In the genomic region with DNA sequence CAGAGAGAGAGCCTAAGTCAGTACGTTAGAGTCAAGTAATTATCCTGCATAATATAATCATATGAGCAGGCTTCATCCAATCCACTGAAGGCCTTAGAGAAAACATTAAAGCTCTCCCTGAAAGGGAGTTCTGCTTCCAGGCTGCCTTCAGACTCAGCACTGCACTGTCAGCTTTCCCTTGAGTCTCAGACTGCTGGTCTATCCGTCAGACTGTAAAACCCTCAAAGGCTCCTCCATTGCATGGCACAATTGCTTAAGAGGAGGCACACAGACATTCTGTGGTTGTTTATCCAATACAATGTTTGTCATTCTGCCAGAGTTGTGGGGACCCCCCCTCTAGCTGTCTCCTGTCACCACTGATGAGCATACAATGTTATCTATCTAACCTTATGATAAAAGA, we compare ENCODE assay signal across 18 mouse cellular contexts. TPM values are rescaled to one million over a fixed set of nuclear protein-coding genes. Genes with fewer than 3 reads are reported as not detected.
DNase-seq lines count a peak whose midpoint lies in the region; ATAC-seq and TF ChIP-seq lines count a peak whose summit lies in the region.
"Had no signal": no experiment of that assay in that cellular context is flagged by ENCODE, and none has a peak within 500 bp of the region (broad histone marks: within the 10 kb centered on the region; RNA-seq: fewer than 3 reads in every experiment).

No protein-coding gene starts in this region.

- no peaks in the 10 kb centered on the region for H3K36me3 ChIP-seq in heart, embryonic 13.5 days
- no peaks in the 10 kb centered on the region for H3K36me3 ChIP-seq in heart, embryonic 10.5 days
- no peaks in the 10 kb centered on the region for H3K36me3 ChIP-seq in midbrain, embryonic 14.5 days (ENCODE audit: control insufficient read depth, insufficient read depth, low read length)
- H3K36me3 ChIP-seq in midbrain, embryonic 16.5 days (ENCODE audit: control insufficient read depth, insufficient read depth, low read length), result no peaks in the 10 kb centered on the region
- H3K36me3 ChIP-seq: hindbrain, embryonic 10.5 days; liver, embryonic 12.5 days had no signal

- H3K27me3 ChIP-seq in heart, embryonic 13.5 days (replicated peaks), result no peaks in the 10 kb centered on the region
- no peaks in the 10 kb centered on the region for H3K27me3 ChIP-seq in heart, embryonic 10.5 days (ENCODE audit: insufficient read depth, poor library complexity, severe bottlenecking)
- no peaks in the 10 kb centered on the region for H3K27me3 ChIP-seq in midbrain, embryonic 14.5 days (ENCODE audit: control insufficient read depth, insufficient read depth, low read length)
- no peaks in the 10 kb centered on the region for H3K27me3 ChIP-seq in midbrain, embryonic 16.5 days (ENCODE audit: control insufficient read depth, insufficient read depth, low read depth, low read length)
- H3K27me3 ChIP-seq: liver, embryonic 12.5 days had no signal

- H3K4me2 ChIP-seq in heart, embryonic 13.5 days, result no peak overlapping the region
- no peak overlapping the region for H3K4me2 ChIP-seq in midbrain, embryonic 14.5 days (ENCODE audit: low read length)
- H3K4me2 ChIP-seq in midbrain, embryonic 16.5 days (ENCODE audit: low read length), result no peak overlapping the region
- H3K4me2 ChIP-seq: liver, embryonic 12.5 days had no signal

- H3K27ac ChIP-seq in heart, embryonic 13.5 days (replicated peaks), result peak overlapping the region; percentile 33; the same call in 1 of the 2 replicates
- no peak overlapping the region for H3K27ac ChIP-seq in heart, embryonic 10.5 days
- H3K27ac ChIP-seq in layer of hippocampus, adult 2 months, result 0 out of 2 replicates have a peak overlapping the region, but pooled peaks have one; percentile 6
- H3K27ac ChIP-seq in midbrain, embryonic 14.5 days (replicated peaks; ENCODE audit: low read depth, low read length), result no peak overlapping the region
- H3K27ac ChIP-seq in midbrain, embryonic 16.5 days (ENCODE audit: low read length), result no peak overlapping the region
- H3K27ac ChIP-seq: gastrocnemius, adult 2 months; hindbrain, embryonic 10.5 days; hindbrain, postnatal 0 days; liver, embryonic 12.5 days had no signal

- no peak for TF ChIP-seq CTCF in layer of hippocampus, adult 2 months (conservative IDR thresholded peaks at IDR 0.05)

- H3K9ac ChIP-seq in heart, embryonic 13.5 days, result no peak overlapping the region
- no peak overlapping the region for H3K9ac ChIP-seq in midbrain, embryonic 14.5 days (replicated peaks; ENCODE audit: low read length)
- no peak overlapping the region for H3K9ac ChIP-seq in midbrain, embryonic 16.5 days (ENCODE audit: low read depth, low read length)
- H3K9ac ChIP-seq: forebrain, postnatal 0 days; liver, embryonic 12.5 days had no signal

- WGBS in heart, embryonic 13.5 days, result 40% methylated on average over 2 of the region's 2 CpGs
- WGBS in heart, embryonic 10.5 days, result 51% methylated on average over 2 of the region's 2 CpGs
- 29% methylated on average over 2 of the region's 2 CpGs for WGBS in midbrain, embryonic 14.5 days
- WGBS in midbrain, embryonic 16.5 days, result 22% methylated on average over 2 of the region's 2 CpGs

- H3K4me3 ChIP-seq in heart, embryonic 13.5 days, result no peak overlapping the region
- no peak overlapping the region for H3K4me3 ChIP-seq in heart, embryonic 10.5 days
- no peak overlapping the region for H3K4me3 ChIP-seq in layer of hippocampus, adult 2 months
- no peak overlapping the region for H3K4me3 ChIP-seq in midbrain, embryonic 14.5 days (replicated peaks; ENCODE audit: low read depth, low read length)
- no peak overlapping the region for H3K4me3 ChIP-seq in midbrain, embryonic 16.5 days (ENCODE audit: low read depth, low read length)
- H3K4me3 ChIP-seq: gastrocnemius, adult 2 months; hindbrain, embryonic 10.5 days; liver, embryonic 12.5 days; myocyte had no signal

- no peak for DNase-seq in heart, embryonic 10.5 days (ENCODE audit: low spot score)
- no peak for DNase-seq in layer of hippocampus, adult 2 months (ENCODE audit: low spot score in 2 of 2)
- DNase-seq in layer of hippocampus, adult 9-10 months (ENCODE audit: low spot score), result no peak
- DNase-seq in midbrain, embryonic 14.5 days, result peak; percentile 45
- DNase-seq: cerebellum, adult 9-10 months; forebrain, postnatal 0 days; gastrocnemius, adult 2 months; kidney, adult 18-20 months; thymus, postnatal 14 days had no signal

- H3K9me3 ChIP-seq in heart, embryonic 13.5 days, result no peaks in the 10 kb centered on the region
- no peaks in the 10 kb centered on the region for H3K9me3 ChIP-seq in heart, embryonic 10.5 days
- no peaks in the 10 kb centered on the region for H3K9me3 ChIP-seq in midbrain, embryonic 14.5 days (ENCODE audit: control insufficient read depth, low read length)
- H3K9me3 ChIP-seq in midbrain, embryonic 16.5 days (replicated peaks; ENCODE audit: control insufficient read depth, low read length, poor library complexity, severe bottlenecking), result no peaks in the 10 kb centered on the region
- H3K9me3 ChIP-seq: hindbrain, embryonic 10.5 days; liver, embryonic 12.5 days had no signal

- H3K4me1 ChIP-seq in heart, embryonic 13.5 days, result peaks cover 25% of the 10 kb centered on the region
- H3K4me1 ChIP-seq in heart, embryonic 10.5 days, result peaks cover 12% of the 10 kb centered on the region
- peaks cover 22% of the 10 kb centered on the region for H3K4me1 ChIP-seq in midbrain, embryonic 14.5 days (ENCODE audit: control insufficient read depth, insufficient read depth, low read length)
- H3K4me1 ChIP-seq in midbrain, embryonic 16.5 days (ENCODE audit: control insufficient read depth, insufficient read depth, low read length), result peaks cover 21% of the 10 kb centered on the region

- no peak for ATAC-seq in heart, embryonic 13.5 days (ENCODE audit: extremely low read depth, insufficient number of reproducible peaks, low FRiP score, low TSS enrichment)
- ATAC-seq in midbrain, embryonic 14.5 days (ENCODE audit: low FRiP score, low TSS enrichment), result 0 out of 2 replicates have a peak, but pooled peaks have one; percentile 37
- ATAC-seq in midbrain, embryonic 16.5 days, result no peak
- no peak for ATAC-seq in cerebellum, adult (ENCODE audit: insufficient number of reproducible peaks, low FRiP score, low TSS enrichment)
- ATAC-seq: forebrain, postnatal 0 days; liver, embryonic 12.5 days had no signal

RNA-seq across cellular contexts. Expression of gene Samd5, which starts 26.5 kb away (rescaled TPM):
- 2.4 and 2.8 TPM in 2 replicates for polyA plus RNA-seq in heart, embryonic 13.5 days (2015; fragmentation: Nextera tagmentation; extraction: Ambion mirVana)
- 2.9 and 3.7 TPM in 2 replicates for polyA plus RNA-seq in heart, embryonic 10.5 days (2016; fragmentation: Nextera tagmentation; extraction: Ambion mirVana)
- 10 to 100 TPM; 15.2 to 17.0 TPM for total RNA-seq in layer of hippocampus, adult 2 months (2021)
- 9.1 and 9.3 TPM in 2 replicates for polyA plus RNA-seq in midbrain, embryonic 14.5 days (2014; fragmentation: Nextera tagmentation; extraction: Ambion mirVana)
- 7.7 and 8.7 TPM in 2 replicates for polyA plus RNA-seq in midbrain, embryonic 16.5 days (2015; fragmentation: Nextera tagmentation; extraction: Ambion mirVana)
- total RNA-seq: megakaryocyte-erythroid progenitor cell, adult 5-6 weeks had no signal
- polyA plus RNA-seq: C2C12, myocyte had no signal

Comparison
In these comparisons a context has a peak if more than half of its experiments do, and no peak if none do; other contexts are left out.
1. H3K27ac ChIP-seq: peak in heart, embryonic 13.5 days (single experiment) and layer of hippocampus, adult 2 months (single experiment); none in heart, embryonic 10.5 days (single experiment), midbrain, embryonic 14.5 days (single experiment) and midbrain, embryonic 16.5 days (single experiment).